Mouse (Mus musculus) megakaryocyte, embryonic 14.5 days (primary cell): ENCODE data around the gene Hist1h2ab.

ENCODE experiments used
- FLI1 ChIP-seq: IDR thresholded peaks from 2 replicates; pipeline ENCODE4 v1.6.1; 2012; ENCODE audit warnings: low read length, inconsistent platforms, mixed read lengths
- GATA1 ChIP-seq: IDR thresholded peaks from 3 replicates; pipeline ENCODE4 v1.6.1; 2012; ENCODE audit warnings: mixed read lengths, low read length, inconsistent platforms, borderline replicate concordance

DNA sequence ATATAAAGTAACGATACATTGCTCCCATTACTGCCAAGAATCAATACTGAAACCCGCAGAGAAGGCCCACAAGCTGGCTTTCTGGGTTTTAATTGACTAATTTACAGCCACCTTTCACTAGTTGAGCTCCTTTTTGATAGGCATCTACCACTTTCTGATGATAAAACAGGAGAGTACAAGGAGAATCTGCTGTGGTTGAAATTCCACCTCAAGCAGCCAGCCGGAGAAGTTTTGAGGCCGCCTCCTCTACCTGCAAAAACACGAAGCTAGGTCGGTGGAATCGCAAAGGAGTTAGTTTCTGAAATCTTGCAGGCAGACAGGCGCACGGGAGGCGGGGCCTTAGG, 12.3 kb downstream of the Hist1h2ab start:
- TF ChIP-seq FLI1 = no peak
- no peak for TF ChIP-seq GATA1
